Mouse (Mus musculus): Measurements from ENCODE around the gene Gm4881. TPM values are rescaled to one million over a fixed set of nuclear protein-coding genes. Genes with fewer than 3 reads are reported as not detected.

Gm4881 gene
- polyA plus RNA-seq, 1 experiment from 2014 or later = not detected

DNA sequence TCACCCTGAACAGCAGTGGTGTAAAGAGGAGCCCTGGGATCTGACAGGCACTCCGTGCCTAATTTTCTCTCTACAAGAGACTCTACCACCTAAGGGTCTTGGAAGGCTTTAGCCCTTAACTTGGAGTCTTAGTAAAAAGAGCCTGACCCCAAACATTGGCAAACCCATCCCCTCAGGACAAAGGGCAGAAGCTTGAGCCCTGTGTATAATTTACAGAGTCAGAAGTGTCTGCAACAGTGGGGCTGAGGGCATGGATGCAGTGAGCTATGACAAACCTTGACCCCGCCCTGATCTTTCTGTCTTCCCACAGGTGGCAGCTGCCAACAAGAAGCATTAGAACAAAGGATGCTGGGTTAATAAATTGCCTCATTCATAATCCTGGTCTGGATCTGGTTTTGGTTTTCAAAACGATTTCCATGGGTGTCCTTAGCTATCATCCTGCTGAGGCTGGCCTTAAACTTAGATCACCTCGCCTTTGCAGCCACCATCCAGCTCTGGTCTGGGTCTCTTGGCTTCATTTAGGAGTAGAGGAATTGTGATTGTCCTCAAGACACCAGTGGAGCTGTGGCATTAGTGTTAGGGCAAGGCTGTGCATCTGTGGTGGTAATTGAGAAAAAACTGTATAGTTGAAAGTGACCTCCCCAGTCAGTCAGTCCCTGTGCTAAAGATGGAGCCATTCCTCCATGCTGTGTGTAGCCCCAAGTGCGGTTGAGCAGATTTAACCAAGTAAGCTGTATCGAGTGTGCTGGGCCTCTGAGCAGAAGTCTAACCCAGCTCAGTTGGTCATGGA, 54.7 kb downstream of the Gm4881 start:
- Histone ChIP-seq H3K4me3 (no peak overlapping the region), H3K9me3 (no peaks in the 10 kb centered on the region), H3K36me3 (peaks cover 57% of the 10 kb centered on the region), H3K27ac (no peak overlapping the region), H3K27me3 (ENCODE audit: insufficient read depth, poor library complexity, severe bottlenecking) (no peaks in the 10 kb centered on the region), H3K4me1 (peaks cover 22% of the 10 kb centered on the region)
- DNase-seq (ENCODE audit: low spot score) = no peak
- 84% methylated on average over 6 of the region's 6 CpGs for WGBS

DNA sequence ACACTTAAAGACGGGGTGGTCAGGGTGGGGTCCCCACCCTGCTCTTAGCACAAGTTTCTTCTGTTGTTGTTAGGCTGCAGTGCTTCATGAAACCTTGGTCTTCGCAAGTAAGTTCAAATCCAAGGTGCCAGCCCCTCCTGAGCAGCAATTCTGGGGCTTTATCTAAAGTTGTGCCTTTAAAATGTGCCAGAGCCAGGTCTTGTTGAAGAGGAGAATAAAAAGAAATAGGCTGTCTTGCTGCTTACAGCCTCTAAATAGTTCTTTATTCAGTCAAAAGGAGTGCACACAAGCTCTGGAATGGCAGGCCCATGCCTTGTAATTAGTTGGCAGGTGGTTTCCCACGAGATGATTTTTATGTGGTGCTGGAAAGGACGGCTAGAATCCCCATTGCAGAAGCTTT, 57.2 kb downstream of the Gm4881 start:
- Histone ChIP-seq H3K36me3 (peaks cover 57% of the 10 kb centered on the region), H3K27ac (no peak overlapping the region), H3K9me3 (no peaks in the 10 kb centered on the region), H3K27me3 (ENCODE audit: insufficient read depth, poor library complexity, severe bottlenecking) (no peaks in the 10 kb centered on the region), H3K4me3 (0 out of 2 replicates have a peak overlapping the region, but pooled peaks have one; percentile 91), H3K4me1 (peaks cover 22% of the 10 kb centered on the region)
- DNase-seq (ENCODE audit: low spot score) = no peak
- 82% methylated on average over 4 of the region's 4 CpGs for WGBS

DNA sequence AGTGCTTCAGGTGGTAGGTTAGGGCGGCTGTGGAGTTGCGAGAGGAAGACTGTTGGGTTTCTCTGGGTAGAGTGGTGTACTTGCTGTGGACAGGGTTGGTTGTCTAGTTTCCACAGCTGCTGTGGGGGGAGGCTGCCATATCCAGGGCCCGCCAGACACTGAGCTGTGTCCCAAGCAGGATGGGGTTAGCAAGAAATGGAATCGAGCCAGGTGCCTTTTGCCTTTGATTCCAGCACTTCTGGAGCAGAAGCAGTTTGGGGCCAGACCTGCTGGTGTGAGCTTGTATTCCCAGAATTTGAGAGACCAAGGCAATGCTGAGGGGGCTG, 58.0 kb downstream of the Gm4881 start:
- peaks cover 57% of the 10 kb centered on the region for H3K36me3 ChIP-seq

GRCm38 (mm10) chr7:24885468-24886307, 58.6 kb downstream of the Gm4881 start:
- peaks cover 54% of the 10 kb centered on the region for H3K36me3 ChIP-seq
- 44% methylated on average over 12 of the region's 12 CpGs for WGBS
- H3K27ac ChIP-seq = peak overlapping the region; percentile 99
- no peak for DNase-seq (ENCODE audit: low spot score)
- H3K27me3 ChIP-seq (ENCODE audit: insufficient read depth, poor library complexity, severe bottlenecking) = no peaks in the 10 kb centered on the region
- H3K4me3 ChIP-seq = peak overlapping the region; percentile 91
- peaks cover 22% of the 10 kb centered on the region for H3K4me1 ChIP-seq
- no peaks in the 10 kb centered on the region for H3K9me3 ChIP-seq

More for the DNA sequence above, 58.0 kb downstream of the Gm4881 start:
- peak overlapping the region; percentile 91 for H3K4me3 ChIP-seq
- no peak for DNase-seq (ENCODE audit: low spot score)
- H3K9me3 ChIP-seq = no peaks in the 10 kb centered on the region
- peak overlapping the region; percentile 99 for H3K27ac ChIP-seq
- no peaks in the 10 kb centered on the region for H3K27me3 ChIP-seq (ENCODE audit: insufficient read depth, poor library complexity, severe bottlenecking)
- WGBS = 68% methylated on average over 4 of the region's 4 CpGs
- peaks cover 22% of the 10 kb centered on the region for H3K4me1 ChIP-seq

- no peak for DNase-seq (ENCODE audit: low spot score)
- H3K4me1 ChIP-seq = peaks cover 18% of the 10 kb centered on the region
- peak overlapping the region; percentile 91 for H3K4me3 ChIP-seq
- H3K27ac ChIP-seq = peak overlapping the region; percentile 99
- H3K9me3 ChIP-seq = no peaks in the 10 kb centered on the region
- peaks cover 45% of the 10 kb centered on the region for H3K36me3 ChIP-seq
- WGBS = under 1% methylated on average over 47 of the region's 47 CpGs
- H3K27me3 ChIP-seq (ENCODE audit: insufficient read depth, poor library complexity, severe bottlenecking) = no peaks in the 10 kb centered on the region
Observed at GRCm38 (mm10) chr7:24884693-24885291, 59.5 kb downstream of the Gm4881 start.

DNA sequence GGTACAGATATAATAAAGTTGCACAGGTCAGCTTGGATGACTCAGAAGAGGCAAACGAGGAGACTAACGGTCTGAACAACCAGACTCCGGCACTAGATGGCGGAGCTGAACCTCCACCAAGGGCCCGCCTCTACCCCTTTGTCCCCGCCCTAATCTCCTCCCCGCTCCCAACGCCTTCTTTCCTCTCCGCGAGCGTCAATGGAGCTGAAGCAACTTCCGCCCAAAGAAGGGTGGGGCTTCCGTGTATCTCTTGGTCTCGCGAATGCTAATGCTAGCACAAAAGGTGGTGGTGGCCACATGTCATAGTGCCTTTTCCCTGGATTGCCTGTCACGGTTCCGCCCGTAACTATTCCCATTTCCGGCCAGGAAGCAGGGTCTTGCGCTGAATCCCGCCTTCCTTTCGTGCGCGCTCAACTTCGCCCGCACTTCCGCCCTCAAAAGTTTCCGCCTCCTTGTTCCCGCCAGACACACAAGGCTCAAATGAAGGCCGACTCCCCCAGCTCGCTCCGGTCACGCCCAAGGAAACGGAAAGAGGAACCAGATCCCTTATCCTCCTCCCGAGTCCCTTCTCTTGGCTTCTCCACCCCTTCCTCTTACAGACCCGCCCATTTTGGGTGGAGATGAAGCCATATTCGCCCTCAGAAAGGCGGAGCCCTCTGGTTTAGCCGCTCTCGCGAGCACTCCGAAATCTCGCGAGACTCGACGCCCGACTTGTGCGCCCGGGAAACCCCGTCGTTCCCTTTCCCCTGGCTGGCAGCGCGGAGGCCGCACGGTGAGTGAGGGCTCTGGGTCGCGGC, 60.2 kb downstream of the Gm4881 start, which contains the start of gene Rps19:
Rps19 (plus strand) TSS at position 476 of the 797 bp plus-strand sequence.
- H3K27me3 ChIP-seq (ENCODE audit: insufficient read depth, poor library complexity, severe bottlenecking) = no peaks in the 10 kb centered on the region
- H3K36me3 ChIP-seq = peaks cover 38% of the 10 kb centered on the region
- peak within 1 kb of the TSS; percentile 99 for H3K27ac ChIP-seq
- peaks cover 18% of the 10 kb centered on the region for H3K4me1 ChIP-seq
- WGBS = under 1% methylated on average over 57 of the region's 57 CpGs
- H3K9me3 ChIP-seq = no peaks in the 10 kb centered on the region
- DNase-seq (ENCODE audit: low spot score) = peak; percentile 99
- H3K4me3 ChIP-seq = peak within 1 kb of the TSS; percentile 91

- peaks cover 23% of the 10 kb centered on the region for H3K36me3 ChIP-seq
- H3K27me3 ChIP-seq (ENCODE audit: insufficient read depth, poor library complexity, severe bottlenecking) = no peaks in the 10 kb centered on the region
- no peak for DNase-seq (ENCODE audit: low spot score)
- H3K9me3 ChIP-seq = no peaks in the 10 kb centered on the region
- H3K4me3 ChIP-seq = no peak overlapping the region
- 83% methylated on average over 9 of the region's 9 CpGs for WGBS
- peaks cover 18% of the 10 kb centered on the region for H3K4me1 ChIP-seq
- H3K27ac ChIP-seq = no peak overlapping the region
Observed at GRCm38 (mm10) chr7:24882416-24883199, 61.7 kb downstream of the Gm4881 start.

DNA sequence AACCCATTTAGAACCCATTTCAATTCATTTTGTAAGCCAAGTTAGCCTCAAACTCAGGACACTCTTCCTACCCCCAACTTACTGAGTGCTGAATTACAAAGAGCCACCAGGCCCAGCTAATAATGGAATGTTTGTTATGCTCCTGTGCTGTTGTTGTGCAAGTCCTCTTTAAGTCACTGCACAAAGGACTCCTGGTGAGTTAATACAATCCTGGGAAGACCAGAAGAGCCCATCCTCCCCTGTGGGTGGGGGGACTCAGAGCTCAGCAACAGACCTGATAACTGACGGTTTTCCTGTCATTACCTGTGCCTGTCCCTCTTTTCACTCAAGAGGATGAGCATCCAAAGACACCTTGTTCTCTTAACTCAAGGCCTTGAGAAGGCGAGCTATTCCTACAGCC, 64.7 kb downstream of the Gm4881 start:
- Histone ChIP-seq H3K27me3 (ENCODE audit: insufficient read depth, poor library complexity, severe bottlenecking) (no peaks in the 10 kb centered on the region), H3K4me3 (no peak overlapping the region), H3K9me3 (no peaks in the 10 kb centered on the region), H3K27ac (no peak overlapping the region), H3K4me1 (no peaks in the 10 kb centered on the region), H3K36me3 (no peaks in the 10 kb centered on the region)
- 30% methylated on average over 2 of the region's 2 CpGs for WGBS
- no peak for DNase-seq (ENCODE audit: low spot score)

DNA sequence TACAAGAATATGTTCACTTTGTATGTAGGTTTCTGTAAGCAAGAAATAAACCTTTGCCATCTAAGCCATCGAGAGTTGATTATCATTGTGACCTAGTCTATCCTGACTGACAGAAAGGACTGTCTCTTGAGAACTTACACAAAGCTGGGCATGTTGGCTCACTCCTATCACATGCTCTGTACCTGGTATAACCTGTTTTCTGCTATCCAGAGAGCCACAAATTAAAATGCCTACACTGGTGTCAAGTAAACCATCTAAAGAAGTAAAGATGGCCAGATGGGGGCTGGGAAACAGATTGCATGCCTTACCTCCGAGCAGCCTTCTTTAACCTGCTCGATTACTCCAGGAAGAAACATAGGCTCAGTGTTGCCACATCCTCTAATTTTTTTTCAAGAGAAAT, 66.7 kb downstream of the Gm4881 start:
- Histone ChIP-seq H3K4me3 (no peak overlapping the region), H3K27me3 (ENCODE audit: insufficient read depth, poor library complexity, severe bottlenecking) (peaks cover 13% of the 10 kb centered on the region; the same call in 1 of the 2 replicates), H3K4me1 (no peaks in the 10 kb centered on the region), H3K36me3 (no peaks in the 10 kb centered on the region), H3K9me3 (no peaks in the 10 kb centered on the region; the same call in 1 of the 2 replicates), H3K27ac (no peak overlapping the region)
- WGBS = 75% methylated on average over 3 of the region's 3 CpGs
- no peak for DNase-seq (ENCODE audit: low spot score)

Measured in heart, embryonic 10.5 days (tissue).